Mouse (Mus musculus): ENCODE results near the gene Spdl1. TPM values are rescaled to one million over a fixed set of nuclear protein-coding genes. Genes with fewer than 3 reads are reported as not detected.

Spdl1 gene
- total and polyA plus RNA-seq, 2 experiments from 2014 or later: 1.4 to 3.7 TPM

DNA sequence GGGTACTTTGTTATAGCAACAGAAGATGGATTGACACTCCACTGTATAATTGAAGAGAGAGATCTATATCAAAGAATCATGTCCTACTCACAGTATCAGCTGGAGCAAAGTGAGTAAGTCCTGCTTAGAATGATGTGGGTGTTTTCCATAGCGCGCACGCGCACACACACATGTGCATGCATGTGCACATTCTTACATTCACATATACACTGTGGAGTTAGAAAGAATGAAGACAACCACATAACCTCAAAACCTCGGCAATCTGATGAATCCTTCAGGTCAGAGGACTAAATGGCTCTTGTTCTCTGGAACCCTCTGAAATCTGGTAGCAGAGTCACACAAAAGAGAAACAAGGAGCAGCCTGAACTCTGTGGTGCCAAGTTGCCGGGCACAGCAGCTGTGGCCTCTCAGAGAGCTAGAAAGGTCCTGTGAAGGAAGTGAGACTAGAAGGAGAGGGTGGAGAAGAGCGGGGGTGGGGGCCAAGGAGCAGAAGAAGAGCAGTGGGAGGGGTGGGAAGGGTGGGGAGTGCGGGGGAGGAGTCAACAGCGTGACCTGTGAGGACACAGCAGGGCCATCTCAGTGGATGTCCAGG is 60.0 kb downstream of the Spdl1 start:
- no peak for ATAC-seq
- no peak for DNase-seq
- no peaks in the 10 kb centered on the region for H3K9me3 ChIP-seq (ENCODE audit: low read length)
- H3K27ac ChIP-seq (ENCODE audit: low read depth, low read length): no peak overlapping the region
- no peak overlapping the region for H3K9ac ChIP-seq
- no peaks in the 10 kb centered on the region for H3K4me1 ChIP-seq (ENCODE audit: insufficient read depth)
- H3K36me3 ChIP-seq (ENCODE audit: insufficient read depth): no peaks in the 10 kb centered on the region
- H3K27me3 ChIP-seq (ENCODE audit: insufficient read depth, low read length): no peaks in the 10 kb centered on the region
- TF ChIP-seq CTCF (IDR thresholded peaks at IDR 0.05; ENCODE audit: low read depth): no peak
- 90% methylated on average over 9 of the region's 9 CpGs for WGBS
- H3K4me3 ChIP-seq (ENCODE audit: low read depth, low read length): no peak overlapping the region
- no peak overlapping the region for H3K4me2 ChIP-seq (ENCODE audit: low read depth)

DNA sequence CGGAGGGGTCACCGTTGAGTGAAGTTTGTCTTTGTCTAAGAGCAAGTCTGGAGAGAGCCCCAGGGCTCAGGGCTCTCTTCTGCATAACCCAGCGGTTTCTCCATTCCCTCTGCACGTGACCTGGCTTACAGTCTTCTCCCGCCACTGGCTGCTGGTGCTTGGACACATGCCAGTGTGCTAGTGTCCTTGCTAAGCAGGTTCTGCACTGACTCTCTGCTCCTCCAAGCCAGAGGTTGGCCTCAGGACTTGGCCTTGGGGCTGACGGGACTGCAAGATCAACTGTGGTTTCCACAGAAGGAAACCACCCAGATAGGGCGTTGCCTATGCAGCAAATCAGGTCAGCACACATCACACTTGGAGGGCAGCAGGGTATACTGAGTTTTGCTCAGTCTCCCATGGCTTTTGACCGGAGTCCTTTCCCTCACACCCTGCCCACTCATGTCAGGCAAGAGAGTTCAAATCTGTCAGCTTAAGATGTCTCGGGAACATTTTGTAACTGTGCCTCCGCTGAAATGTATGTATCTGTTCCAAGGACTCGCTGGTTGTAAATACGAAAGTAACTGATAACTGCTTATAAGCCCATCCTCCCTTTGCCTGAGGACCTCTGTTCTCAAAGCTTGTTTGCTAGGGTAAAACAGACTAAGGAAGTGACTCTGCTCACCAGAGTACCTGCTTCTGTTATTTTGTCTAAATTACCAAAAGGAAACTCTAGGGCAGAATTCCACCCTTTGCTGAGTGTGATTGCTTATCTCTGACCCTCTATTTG is 62.0 kb downstream of the Spdl1 start:
- 73% methylated on average over 12 of the region's 12 CpGs for WGBS
- Histone ChIP-seq H3K9ac (no peak overlapping the region), H3K36me3 (ENCODE audit: insufficient read depth) (no peaks in the 10 kb centered on the region), H3K9me3 (ENCODE audit: low read length) (no peaks in the 10 kb centered on the region), H3K4me3 (ENCODE audit: low read depth, low read length) (no peak overlapping the region), H3K4me1 (ENCODE audit: insufficient read depth) (no peaks in the 10 kb centered on the region), H3K27ac (ENCODE audit: low read depth, low read length) (no peak overlapping the region), H3K4me2 (ENCODE audit: low read depth) (no peak overlapping the region), H3K27me3 (ENCODE audit: insufficient read depth, low read length) (no peaks in the 10 kb centered on the region)
- DNase-seq (no peak), ATAC-seq (no peak)
- no peak for TF ChIP-seq CTCF (IDR thresholded peaks at IDR 0.05; ENCODE audit: low read depth)

DNA sequence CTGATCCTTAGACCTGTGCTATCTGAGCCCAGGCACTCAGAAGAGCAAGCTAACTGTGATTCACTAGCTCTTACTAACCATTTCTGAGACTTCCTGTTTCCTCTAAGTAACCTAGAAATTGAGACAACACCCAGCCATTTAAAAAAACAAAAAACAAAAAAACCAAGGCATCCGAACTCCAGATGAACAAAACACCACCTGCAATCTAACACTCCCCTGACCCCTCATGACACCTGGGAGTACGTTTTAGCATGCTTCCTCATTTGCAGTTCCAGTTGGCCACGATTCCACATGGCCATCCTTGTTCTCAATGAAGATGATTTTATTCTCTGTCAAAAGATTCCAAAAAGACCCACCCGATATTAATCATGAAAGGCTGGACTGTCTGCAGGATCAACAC is 62.8 kb downstream of the Spdl1 start:
- ATAC-seq (no peak), DNase-seq (no peak)
- no peaks in the 10 kb centered on the region for H3K36me3 ChIP-seq (ENCODE audit: insufficient read depth)
- 79% methylated on average over 4 of the region's 4 CpGs for WGBS
- H3K27me3 ChIP-seq (ENCODE audit: insufficient read depth, low read length): no peaks in the 10 kb centered on the region
- H3K4me1 ChIP-seq (ENCODE audit: insufficient read depth): no peaks in the 10 kb centered on the region
- H3K9me3 ChIP-seq (ENCODE audit: low read length): 0 out of 2 replicates have a peak, but pooled peaks cover 3% of the 10 kb centered on the region
- no peak overlapping the region for H3K27ac ChIP-seq (ENCODE audit: low read depth, low read length)
- no peak for TF ChIP-seq CTCF (IDR thresholded peaks at IDR 0.05; ENCODE audit: low read depth)
- no peak overlapping the region for H3K4me3 ChIP-seq (ENCODE audit: low read depth, low read length)
- no peak overlapping the region for H3K9ac ChIP-seq
- no peak overlapping the region for H3K4me2 ChIP-seq (ENCODE audit: low read depth)

GRCm38 (mm10) chr11:34769946-34770345 is 63.5 kb downstream of the Spdl1 start:
- TF ChIP-seq CTCF (IDR thresholded peaks at IDR 0.05; ENCODE audit: low read depth): no peak
- H3K9me3 ChIP-seq (ENCODE audit: low read length): 0 out of 2 replicates have a peak, but pooled peaks cover 3% of the 10 kb centered on the region
- 86% methylated on average over 8 of the region's 8 CpGs for WGBS
- DNase-seq (no peak), ATAC-seq (no peak)
- no peaks in the 10 kb centered on the region for H3K4me1 ChIP-seq (ENCODE audit: insufficient read depth)
- no peaks in the 10 kb centered on the region for H3K36me3 ChIP-seq (ENCODE audit: insufficient read depth)
- no peak overlapping the region for H3K27ac ChIP-seq (ENCODE audit: low read depth, low read length)
- H3K27me3 ChIP-seq (ENCODE audit: insufficient read depth, low read length): no peaks in the 10 kb centered on the region
- H3K4me2 ChIP-seq (ENCODE audit: low read depth): no peak overlapping the region
- no peak overlapping the region for H3K9ac ChIP-seq
- no peak overlapping the region for H3K4me3 ChIP-seq (ENCODE audit: low read depth, low read length)

DNA sequence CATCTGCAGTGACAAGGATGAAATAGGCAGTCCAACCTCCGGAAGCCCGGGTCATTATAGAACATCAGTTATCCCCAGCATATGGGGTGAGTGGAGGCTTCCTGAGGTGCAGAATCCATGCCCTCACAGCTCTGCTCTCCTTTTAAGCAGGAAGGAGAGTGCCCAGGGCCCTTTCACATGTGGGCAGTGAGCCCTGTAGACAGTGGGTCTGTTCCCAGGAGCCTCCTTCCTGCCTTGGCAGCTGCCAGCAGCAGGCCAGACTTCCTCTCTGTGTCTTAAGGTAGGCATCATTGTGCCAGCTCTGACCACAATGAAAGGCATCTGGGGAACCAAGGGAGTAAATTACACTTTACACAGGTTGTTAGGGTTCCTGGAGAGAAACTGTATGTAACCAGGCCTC is 64.0 kb downstream of the Spdl1 start:
- Histone ChIP-seq H3K27me3 (ENCODE audit: insufficient read depth, low read length) (no peaks in the 10 kb centered on the region), H3K4me2 (ENCODE audit: low read depth) (no peak overlapping the region), H3K36me3 (ENCODE audit: insufficient read depth) (no peaks in the 10 kb centered on the region), H3K9me3 (ENCODE audit: low read length) (0 out of 2 replicates have a peak, but pooled peaks cover 3% of the 10 kb centered on the region), H3K4me3 (ENCODE audit: low read depth, low read length) (no peak overlapping the region), H3K9ac (no peak overlapping the region), H3K27ac (ENCODE audit: low read depth, low read length) (no peak overlapping the region), H3K4me1 (ENCODE audit: insufficient read depth) (no peaks in the 10 kb centered on the region)
- ATAC-seq: no peak
- DNase-seq: no peak
- no peak for TF ChIP-seq CTCF (IDR thresholded peaks at IDR 0.05; ENCODE audit: low read depth)
- WGBS: 90% methylated on average over 2 of the region's 2 CpGs

DNA sequence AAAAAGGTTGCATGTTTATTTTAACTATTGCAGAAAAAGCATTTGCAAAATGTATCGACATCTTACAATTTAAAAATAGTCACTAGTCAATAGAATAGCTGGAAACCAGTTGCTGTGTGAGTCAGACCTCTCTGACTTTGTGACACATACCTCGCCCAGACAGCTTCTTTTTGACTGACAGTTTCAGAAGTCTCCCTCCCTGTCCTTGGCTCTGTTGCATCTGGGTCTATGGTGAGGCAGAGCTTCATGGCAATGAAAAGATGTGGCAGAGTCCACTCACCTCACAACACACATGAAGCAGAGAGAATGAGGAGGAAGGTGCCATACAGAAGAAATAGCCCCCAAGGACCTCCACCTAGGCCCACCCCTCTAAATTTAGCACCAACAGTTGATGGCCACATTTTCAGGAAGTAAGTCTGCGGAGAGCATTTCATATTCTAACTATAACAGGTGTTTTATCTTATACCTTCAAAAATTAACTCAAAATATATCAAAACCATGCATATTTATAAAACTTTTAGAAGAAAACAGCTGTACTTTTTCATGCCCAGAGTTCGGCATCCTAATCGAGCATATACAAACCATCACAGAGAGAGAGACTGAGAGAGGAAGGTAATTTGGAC is 69.6 kb downstream of the Spdl1 start:
- no peak for ATAC-seq
- Histone ChIP-seq H3K4me2 (ENCODE audit: low read depth) (no peak overlapping the region), H3K36me3 (ENCODE audit: insufficient read depth) (no peaks in the 10 kb centered on the region), H3K9ac (no peak overlapping the region), H3K9me3 (ENCODE audit: low read length) (0 out of 2 replicates have a peak, but pooled peaks cover 3% of the 10 kb centered on the region), H3K27ac (ENCODE audit: low read depth, low read length) (no peak overlapping the region), H3K4me1 (ENCODE audit: insufficient read depth) (no peaks in the 10 kb centered on the region), H3K27me3 (ENCODE audit: insufficient read depth, low read length) (no peaks in the 10 kb centered on the region), H3K4me3 (ENCODE audit: low read depth, low read length) (no peak overlapping the region)
- no peak for DNase-seq
- TF ChIP-seq CTCF (IDR thresholded peaks at IDR 0.05; ENCODE audit: low read depth): no peak
- 87% methylated on average over 5 of the region's 5 CpGs for WGBS

- TF ChIP-seq CTCF (IDR thresholded peaks at IDR 0.05; ENCODE audit: low read depth): no peak
These were observed 70.8 kb downstream of the Spdl1 start for GRCm38 (mm10) chr11:34762570-34763127.

More at GRCm38 (mm10) chr11:34762570-34763127, 70.8 kb downstream of the Spdl1 start:
- Histone ChIP-seq H3K4me1 (ENCODE audit: insufficient read depth) (no peaks in the 10 kb centered on the region), H3K27me3 (ENCODE audit: insufficient read depth, low read length) (no peaks in the 10 kb centered on the region), H3K27ac (ENCODE audit: low read depth, low read length) (no peak overlapping the region), H3K36me3 (ENCODE audit: insufficient read depth) (no peaks in the 10 kb centered on the region), H3K4me3 (ENCODE audit: low read depth, low read length) (no peak overlapping the region), H3K4me2 (ENCODE audit: low read depth) (no peak overlapping the region), H3K9me3 (ENCODE audit: low read length) (0 out of 2 replicates have a peak, but pooled peaks cover 3% of the 10 kb centered on the region), H3K9ac (no peak overlapping the region)
- 80% methylated on average over 5 of the region's 5 CpGs for WGBS
- DNase-seq (no peak), ATAC-seq (no peak)
